Mouse (Mus musculus) midbrain, embryonic 11.5 days (tissue): ENCODE measurements at regions not wholly inside any gene's neighbourhood (a gene's known extent, or its start where the extent isn't known, plus 50 kb on each side); places are given as distances from the start of the nearest gene placed in this dataset.
A peak's percentile ranks its signal among the peaks of the same experiment; 100 is the strongest.

Experiments
- ATAC-seq: fragments of 200-750 bp; cut with Nextera tagmentation; 2 replicates; pipeline ENCODE4 v1.8.0; 2017; ENCODE audit warnings: moderate TSS enrichment, moderate library complexity; ENCODE audit not compliant: low FRiP score
- DNase-seq: peaks from one replicate; pipeline ENCODE4 v3.0.0; 2015; ENCODE audit warnings: low spot score; ENCODE audit errors: missing footprints
- H3K27ac ChIP-seq: fragments of 300-500 bp; sonication (generic); 2 replicates; pipeline ENCODE4 v1.5.1; 2014; ENCODE audit warnings: low read depth, low read length
- H3K27me3 ChIP-seq: fragments of 300-500 bp; sonication (generic); 2 replicates; pipeline ENCODE4 v1.6.1; 2014; ENCODE audit warnings: mild to moderate bottlenecking, low read length, moderate library complexity, mixed read lengths; ENCODE audit not compliant: control insufficient read depth, insufficient read depth
- H3K36me3 ChIP-seq: fragments of 300-500 bp; sonication (generic); 2 replicates; pipeline ENCODE4 v1.6.1; 2014; ENCODE audit warnings: mild to moderate bottlenecking, low read length, moderate library complexity, mixed read lengths; ENCODE audit not compliant: control insufficient read depth, insufficient read depth
- H3K4me1 ChIP-seq: fragments of 300-500 bp; sonication (generic); 2 replicates; pipeline ENCODE4 v1.6.1; 2014; ENCODE audit warnings: low read length; ENCODE audit not compliant: control insufficient read depth, insufficient read depth
- H3K4me2 ChIP-seq: fragments of 300-500 bp; sonication (generic); 2 replicates; pipeline ENCODE4 v1.6.1; 2014; ENCODE audit warnings: mild to moderate bottlenecking, moderate library complexity
- H3K4me3 ChIP-seq: fragments of 300-500 bp; sonication (generic); 2 replicates; pipeline ENCODE4 v1.5.1; 2014; ENCODE audit warnings: low read depth, low read length
- H3K9ac ChIP-seq: fragments of 300-500 bp; sonication (generic); 2 replicates; pipeline ENCODE4 v1.6.1; 2014; ENCODE audit warnings: low read length
- H3K9me3 ChIP-seq: fragments of 300-500 bp; sonication (generic); 2 replicates; pipeline ENCODE4 v1.6.1; 2016; ENCODE audit warnings: low read length; ENCODE audit not compliant: control insufficient read depth
- WGBS: fragments of 180-500 bp; shearing (Covaris S2); extraction: QIAGEN DNeasy Blood & Tissue Kit; methylation state at CpG from one replicate; pipeline ENCODE4 v1.1.7; 2014; 5-methylcytosine and 5-hydroxymethylcytosine counted together

GRCm38 (mm10) chr16:65250426-65250825 lies 144.8 kb upstream of the Htr1f start:
- WGBS = 95% methylated on average over 1 of the region's 1 CpGs
- H3K27me3 ChIP-seq = no peaks in the 10 kb centered on the region
- H3K9me3 ChIP-seq = no peaks in the 10 kb centered on the region; the same call in 1 of the 2 replicates
- no peaks in the 10 kb centered on the region for H3K4me1 ChIP-seq
- no peak overlapping the region for H3K4me3 ChIP-seq
- DNase-seq (no peak), ATAC-seq (no peak)
- H3K4me2 ChIP-seq = no peak overlapping the region
- H3K36me3 ChIP-seq = no peaks in the 10 kb centered on the region
- H3K9ac ChIP-seq = no peak overlapping the region
- no peak overlapping the region for H3K27ac ChIP-seq

- ATAC-seq (no peak), DNase-seq (no peak)
- H3K27ac ChIP-seq = no peak overlapping the region
- H3K4me2 ChIP-seq = no peak overlapping the region
- H3K4me3 ChIP-seq = no peak overlapping the region
- H3K27me3 ChIP-seq = no peaks in the 10 kb centered on the region
- H3K4me1 ChIP-seq = no peaks in the 10 kb centered on the region
- WGBS = 76% methylated on average over 3 of the region's 3 CpGs
- H3K9me3 ChIP-seq = no peaks in the 10 kb centered on the region; the same call in 1 of the 2 replicates
- H3K36me3 ChIP-seq = no peaks in the 10 kb centered on the region
- no peak overlapping the region for H3K9ac ChIP-seq
Measured at GRCm38 (mm10) chr16:65247475-65247874, 141.8 kb upstream of the Htr1f start.

GRCm38 (mm10) chr16:65234404-65234803 lies 128.8 kb upstream of the Htr1f start:
- DNase-seq (no peak), ATAC-seq (no peak)
- no peak overlapping the region for H3K27ac ChIP-seq
- no peak overlapping the region for H3K4me3 ChIP-seq
- H3K36me3 ChIP-seq = no peaks in the 10 kb centered on the region
- H3K27me3 ChIP-seq = no peaks in the 10 kb centered on the region
- 94% methylated on average over 2 of the region's 2 CpGs for WGBS
- H3K4me1 ChIP-seq = no peaks in the 10 kb centered on the region
- no peak overlapping the region for H3K4me2 ChIP-seq
- H3K9me3 ChIP-seq = no peaks in the 10 kb centered on the region
- no peak overlapping the region for H3K9ac ChIP-seq

GRCm38 (mm10) chr16:65233964-65234363 lies 128.3 kb upstream of the Htr1f start:
- Histone ChIP-seq H3K4me3 (no peak overlapping the region), H3K27ac (no peak overlapping the region), H3K4me2 (no peak overlapping the region), H3K9ac (no peak overlapping the region), H3K9me3 (no peaks in the 10 kb centered on the region), H3K4me1 (no peaks in the 10 kb centered on the region), H3K27me3 (no peaks in the 10 kb centered on the region), H3K36me3 (no peaks in the 10 kb centered on the region)
- peak; percentile 92 for ATAC-seq
- 72% methylated on average over 3 of the region's 3 CpGs for WGBS
- DNase-seq = no peak

GRCm38 (mm10) chr16:65219434-65219833 lies 113.8 kb upstream of the Htr1f start:
- Histone ChIP-seq H3K9ac (no peak overlapping the region), H3K4me2 (no peak overlapping the region), H3K4me1 (no peaks in the 10 kb centered on the region), H3K27ac (no peak overlapping the region), H3K27me3 (no peaks in the 10 kb centered on the region), H3K4me3 (no peak overlapping the region), H3K9me3 (no peaks in the 10 kb centered on the region), H3K36me3 (no peaks in the 10 kb centered on the region)
- ATAC-seq = no peak
- DNase-seq = no peak
- WGBS = 87% methylated on average over 3 of the region's 3 CpGs

GRCm38 (mm10) chr16:65212367-65212766 lies 106.7 kb upstream of the Htr1f start:
- H3K36me3 ChIP-seq = no peaks in the 10 kb centered on the region
- ATAC-seq = no peak
- no peak overlapping the region for H3K4me3 ChIP-seq
- H3K4me1 ChIP-seq = no peaks in the 10 kb centered on the region
- no peak overlapping the region for H3K4me2 ChIP-seq
- H3K9me3 ChIP-seq = no peaks in the 10 kb centered on the region
- H3K27me3 ChIP-seq = no peaks in the 10 kb centered on the region
- no peak overlapping the region for H3K9ac ChIP-seq
- no peak overlapping the region for H3K27ac ChIP-seq
- no peak for DNase-seq
- WGBS = 88% methylated on average over 1 of the region's 1 CpGs

- Histone ChIP-seq H3K27me3 (no peaks in the 10 kb centered on the region), H3K4me3 (no peak overlapping the region), H3K4me1 (no peaks in the 10 kb centered on the region), H3K9ac (no peak overlapping the region), H3K36me3 (no peaks in the 10 kb centered on the region), H3K9me3 (no peaks in the 10 kb centered on the region), H3K27ac (no peak overlapping the region), H3K4me2 (no peak overlapping the region)
- 86% methylated on average over 4 of the region's 4 CpGs for WGBS
- ATAC-seq = no peak
- no peak for DNase-seq
Measured at GRCm38 (mm10) chr16:65201329-65201728, 95.7 kb upstream of the Htr1f start.

GRCm38 (mm10) chr16:65197203-65197844 lies 91.7 kb upstream of the Htr1f start:
- 89% methylated on average over 3 of the region's 3 CpGs for WGBS
- DNase-seq (no peak), ATAC-seq (no peak)
- Histone ChIP-seq H3K4me3 (no peak overlapping the region), H3K4me2 (no peak overlapping the region), H3K4me1 (no peaks in the 10 kb centered on the region), H3K36me3 (no peaks in the 10 kb centered on the region), H3K9me3 (no peaks in the 10 kb centered on the region), H3K9ac (no peak overlapping the region), H3K27me3 (no peaks in the 10 kb centered on the region), H3K27ac (no peak overlapping the region)

GRCm38 (mm10) chr16:65195761-65196160 lies 90.1 kb upstream of the Htr1f start:
- Histone ChIP-seq H3K4me3 (no peak overlapping the region), H3K36me3 (no peaks in the 10 kb centered on the region), H3K27ac (no peak overlapping the region), H3K27me3 (no peaks in the 10 kb centered on the region), H3K9me3 (no peaks in the 10 kb centered on the region), H3K9ac (no peak overlapping the region), H3K4me1 (no peaks in the 10 kb centered on the region), H3K4me2 (no peak overlapping the region)
- 85% methylated on average over 4 of the region's 4 CpGs for WGBS
- ATAC-seq (no peak), DNase-seq (no peak)
